Mouse (Mus musculus) midbrain, embryonic 14.5 days (tissue): ENCODE measurements around the gene Pja2. TPM values are rescaled to one million over a fixed set of nuclear protein-coding genes. Genes with fewer than 3 reads are reported as not detected.

Source experiments
- ATAC-seq: fragments of 200-750 bp; cut with Nextera tagmentation; 2 replicates; pipeline ENCODE4 v1.8.0; 2017; ENCODE audit warnings: moderate number of reproducible peaks, moderate library complexity; ENCODE audit not compliant: low FRiP score, low TSS enrichment
- DNase-seq: peaks from one replicate; pipeline ENCODE4 v3.0.0-alpha.2; 2015
- H3K27ac ChIP-seq: fragments of 300-500 bp; sonication (generic); replicated peaks from 2 replicates; pipeline ENCODE4 v1.5.1; 2014; ENCODE audit warnings: mild to moderate bottlenecking, low read depth, low read length, moderate library complexity
- H3K27me3 ChIP-seq: fragments of 300-500 bp; sonication (generic); 2 replicates; pipeline ENCODE4 v1.6.1; 2014; ENCODE audit warnings: low read length, control low read depth, mixed read lengths; ENCODE audit not compliant: control insufficient read depth, insufficient read depth
- H3K36me3 ChIP-seq: fragments of 300-500 bp; sonication (generic); 2 replicates; pipeline ENCODE4 v1.6.1; 2014; ENCODE audit warnings: low read length, control low read depth; ENCODE audit not compliant: control insufficient read depth, insufficient read depth
- H3K4me1 ChIP-seq: fragments of 300-500 bp; sonication (generic); 2 replicates; pipeline ENCODE4 v1.6.1; 2014; ENCODE audit warnings: mild to moderate bottlenecking, antibody characterized with exemption, low read length, control low read depth; ENCODE audit not compliant: control insufficient read depth, insufficient read depth
- H3K4me2 ChIP-seq: fragments of 300-500 bp; sonication (generic); 2 replicates; pipeline ENCODE4 v1.6.1; 2014; ENCODE audit warnings: mild to moderate bottlenecking, low read length, moderate library complexity
- H3K4me3 ChIP-seq: fragments of 300-500 bp; sonication (generic); replicated peaks from 2 replicates; pipeline ENCODE4 v1.5.1; 2014; ENCODE audit warnings: low read depth, low read length
- H3K9ac ChIP-seq: fragments of 300-500 bp; sonication (generic); replicated peaks from 2 replicates; pipeline ENCODE4 v1.6.1; 2014; ENCODE audit warnings: mild to moderate bottlenecking, low read length, moderate library complexity
- H3K9me3 ChIP-seq: fragments of 300-500 bp; sonication (generic); 2 replicates; pipeline ENCODE4 v1.6.1; 2016; ENCODE audit warnings: low read length, control low read depth, mixed read lengths; ENCODE audit not compliant: control insufficient read depth
- WGBS: fragments of 180-500 bp; shearing (Covaris S2); extraction: QIAGEN DNeasy Blood & Tissue Kit; methylation state at CpG from one replicate; pipeline ENCODE4 v1.1.7; 2014; 5-methylcytosine and 5-hydroxymethylcytosine counted together
- polyA plus RNA-seq: library from polyadenylated mRNA; unstranded; fragments of >200 nt; fragmentation: Nextera tagmentation; extraction: Ambion mirVana; gene quantifications from 2 replicates; pipeline ENCODE4 v1.2.1, GENCODE M21; 2014

Gene Pja2
- 172 and 195 TPM in 2 replicates for polyA plus RNA-seq

DNA sequence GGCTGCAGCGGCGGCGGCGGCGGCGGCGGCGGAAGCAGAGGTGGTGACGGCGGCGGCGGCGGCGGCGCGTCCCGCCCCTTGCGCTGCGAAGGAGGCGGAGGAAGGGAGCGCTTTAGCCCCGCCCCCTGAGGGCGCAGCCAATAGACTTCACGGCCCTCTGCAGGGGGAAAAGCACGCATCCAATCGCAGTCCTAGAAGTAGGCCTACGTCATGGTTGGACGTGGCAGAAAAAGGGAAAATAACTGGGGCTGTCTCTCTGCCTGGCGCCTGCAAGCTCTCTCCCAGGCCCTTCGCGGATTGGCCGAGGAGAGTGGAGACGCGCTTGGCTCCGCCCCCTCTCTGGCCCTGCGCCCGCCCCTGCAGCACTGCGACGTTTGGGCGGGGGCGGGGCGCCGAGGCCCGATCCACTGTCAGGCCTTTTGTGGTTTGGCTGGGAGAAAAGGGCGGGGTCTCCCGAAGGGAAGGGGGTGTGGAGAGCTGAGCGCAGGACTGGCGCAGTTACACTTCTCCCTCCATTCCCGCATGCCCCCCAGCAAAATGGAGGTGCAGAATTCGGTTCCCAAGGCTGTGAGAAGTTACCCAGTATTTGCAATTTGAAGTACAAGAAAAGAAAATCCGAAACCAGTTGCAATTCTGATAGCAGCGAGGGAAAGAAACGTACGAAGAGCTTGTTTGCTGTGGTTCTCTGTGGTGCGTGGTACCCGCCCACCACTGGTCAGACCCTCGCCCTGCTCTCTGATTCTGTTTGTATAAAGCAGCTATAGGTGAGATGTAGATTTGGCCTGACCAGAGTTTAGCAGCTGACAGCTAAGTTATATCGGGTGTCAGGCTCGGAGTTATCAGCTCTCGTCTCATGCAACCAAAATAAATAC lies at the start of gene Pja2:
TSS of gene Pja2 (minus strand) at position 19 of the 872 bp plus-strand sequence.
- H3K36me3 ChIP-seq = no peaks in the 10 kb centered on the region
- no peaks in the 10 kb centered on the region for H3K27me3 ChIP-seq
- DNase-seq (peak; percentile 99), ATAC-seq (peak; percentile 99)
- peak within 1 kb of the TSS; percentile 99 for H3K4me3 ChIP-seq
- WGBS = under 1% methylated on average over 57 of the region's 60 CpGs
- peak within 1 kb of the TSS; percentile 88 for H3K4me2 ChIP-seq
- H3K9me3 ChIP-seq = no peaks in the 10 kb centered on the region
- H3K4me1 ChIP-seq = peaks cover 14% of the 10 kb centered on the region
- H3K9ac ChIP-seq = peak within 1 kb of the TSS; percentile 99
- H3K27ac ChIP-seq = peak within 1 kb of the TSS; percentile 98

DNA sequence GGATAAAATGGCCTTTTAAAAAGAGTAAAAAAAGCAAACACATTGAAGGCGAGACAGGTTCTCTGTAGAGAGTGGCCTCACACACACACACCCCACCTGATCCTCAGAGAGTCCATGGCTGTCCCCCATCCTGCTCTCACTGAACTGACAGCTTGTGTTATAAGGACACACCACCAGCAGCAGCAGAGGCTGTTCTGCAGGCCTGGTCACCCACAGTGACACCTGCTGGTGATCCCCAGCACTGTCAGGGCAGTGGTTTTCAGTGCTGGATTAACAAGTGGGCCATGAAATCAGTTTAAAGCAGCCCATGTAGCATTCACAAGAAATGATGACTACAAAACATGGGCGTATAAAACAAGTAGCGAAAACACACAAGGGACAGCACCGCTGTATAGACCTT lies 43.6 kb upstream of the Pja2 start:
- WGBS = 65% methylated on average over 4 of the region's 4 CpGs
- Histone ChIP-seq H3K9ac (no peak overlapping the region), H3K27ac (no peak overlapping the region), H3K4me2 (no peak overlapping the region), H3K4me3 (no peak overlapping the region), H3K4me1 (no peaks in the 10 kb centered on the region), H3K9me3 (no peaks in the 10 kb centered on the region), H3K36me3 (no peaks in the 10 kb centered on the region), H3K27me3 (no peaks in the 10 kb centered on the region)
- ATAC-seq (peak; percentile 50), DNase-seq (peak; percentile 84)

- H3K4me3 ChIP-seq = no peak overlapping the region
- 82% methylated on average over 1 of the region's 1 CpGs for WGBS
- H3K9me3 ChIP-seq = no peaks in the 10 kb centered on the region
- H3K36me3 ChIP-seq = no peaks in the 10 kb centered on the region
- H3K4me2 ChIP-seq = no peak overlapping the region
- peak; percentile 39 for DNase-seq
- no peak for ATAC-seq
- H3K9ac ChIP-seq = no peak overlapping the region
- no peaks in the 10 kb centered on the region for H3K4me1 ChIP-seq
- H3K27me3 ChIP-seq = no peaks in the 10 kb centered on the region
- H3K27ac ChIP-seq = no peak overlapping the region
Measured at GRCm38 (mm10) chr17:64363694-64364093, 32.0 kb upstream of the Pja2 start.

GRCm38 (mm10) chr17:64362570-64362969 lies 30.9 kb upstream of the Pja2 start:
- no peaks in the 10 kb centered on the region for H3K9me3 ChIP-seq
- H3K9ac ChIP-seq = no peak overlapping the region
- no peak overlapping the region for H3K4me3 ChIP-seq
- no peaks in the 10 kb centered on the region for H3K27me3 ChIP-seq
- ATAC-seq (no peak), DNase-seq (no peak)
- no peaks in the 10 kb centered on the region for H3K36me3 ChIP-seq
- H3K27ac ChIP-seq = no peak overlapping the region
- no peak overlapping the region for H3K4me2 ChIP-seq
- 58% methylated on average over 5 of the region's 5 CpGs for WGBS
- no peaks in the 10 kb centered on the region for H3K4me1 ChIP-seq

- 80% methylated on average over 3 of the region's 3 CpGs for WGBS
- H3K36me3 ChIP-seq = no peaks in the 10 kb centered on the region
- no peak overlapping the region for H3K27ac ChIP-seq
- H3K4me2 ChIP-seq = no peak overlapping the region
- ATAC-seq = no peak
- no peak overlapping the region for H3K4me3 ChIP-seq
- no peak for DNase-seq
- H3K9me3 ChIP-seq = no peaks in the 10 kb centered on the region
- H3K27me3 ChIP-seq = no peaks in the 10 kb centered on the region
- H3K9ac ChIP-seq = no peak overlapping the region
- H3K4me1 ChIP-seq = no peaks in the 10 kb centered on the region
Measured at GRCm38 (mm10) chr17:64361911-64362425, 30.3 kb upstream of the Pja2 start.

GRCm38 (mm10) chr17:64353940-64354339 lies 22.2 kb upstream of the Pja2 start:
- H3K27ac ChIP-seq = no peak overlapping the region
- H3K4me3 ChIP-seq = no peak overlapping the region
- no peaks in the 10 kb centered on the region for H3K4me1 ChIP-seq
- WGBS = 97% methylated on average over 7 of the region's 7 CpGs
- ATAC-seq (no peak), DNase-seq (no peak)
- no peak overlapping the region for H3K4me2 ChIP-seq
- H3K9me3 ChIP-seq = no peaks in the 10 kb centered on the region
- no peak overlapping the region for H3K9ac ChIP-seq
- no peaks in the 10 kb centered on the region for H3K36me3 ChIP-seq
- H3K27me3 ChIP-seq = no peaks in the 10 kb centered on the region

- 47% methylated on average over 17 of the region's 17 CpGs for WGBS
- H3K27me3 ChIP-seq = no peaks in the 10 kb centered on the region
- peak overlapping the region; percentile 39 for H3K4me2 ChIP-seq
- no peaks in the 10 kb centered on the region for H3K36me3 ChIP-seq
- no peak overlapping the region for H3K27ac ChIP-seq
- no peaks in the 10 kb centered on the region for H3K9me3 ChIP-seq
- peak; percentile 30 for DNase-seq
- no peak for ATAC-seq
- no peaks in the 10 kb centered on the region for H3K4me1 ChIP-seq
- no peak overlapping the region for H3K4me3 ChIP-seq
- H3K9ac ChIP-seq = no peak overlapping the region
Measured at GRCm38 (mm10) chr17:64346135-64346534, 14.4 kb upstream of the Pja2 start.

DNA sequence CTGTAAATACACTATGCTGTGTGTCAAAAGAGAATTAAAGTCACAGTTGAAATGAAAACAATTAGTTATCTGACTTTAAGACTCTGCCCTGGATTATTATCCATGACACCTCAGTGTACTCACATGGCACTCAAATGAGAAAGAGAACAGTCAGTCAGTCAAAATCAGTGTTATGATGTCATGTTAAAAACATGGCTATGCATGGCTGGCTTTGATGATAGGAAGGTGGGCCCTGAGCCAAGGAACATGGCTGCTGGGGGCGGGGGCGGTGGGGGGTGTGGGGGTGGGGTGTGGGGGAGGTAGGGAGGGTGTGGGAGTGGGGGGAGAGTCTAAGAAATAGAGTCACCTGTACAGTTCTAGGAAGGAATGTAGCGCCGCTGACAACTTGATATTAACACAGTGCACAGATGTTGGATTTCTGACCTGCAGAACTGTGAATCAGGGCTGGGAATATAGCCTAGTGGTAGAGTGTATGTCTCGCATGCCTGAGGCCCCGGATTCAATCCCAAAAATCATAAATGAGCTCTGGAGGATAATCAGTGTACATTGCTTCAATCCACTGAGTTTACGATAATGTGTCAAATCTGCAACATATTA lies 13.0 kb upstream of the Pja2 start:
- H3K4me2 ChIP-seq = no peak overlapping the region
- ATAC-seq = no peak
- H3K4me1 ChIP-seq = no peaks in the 10 kb centered on the region
- 82% methylated on average over 7 of the region's 7 CpGs for WGBS
- H3K9me3 ChIP-seq = no peaks in the 10 kb centered on the region
- no peak overlapping the region for H3K27ac ChIP-seq
- no peak overlapping the region for H3K9ac ChIP-seq
- no peak overlapping the region for H3K4me3 ChIP-seq
- DNase-seq = no peak
- no peaks in the 10 kb centered on the region for H3K36me3 ChIP-seq
- H3K27me3 ChIP-seq = no peaks in the 10 kb centered on the region
